ENCODE assay signal across 15 mouse cellular contexts in the genomic region with DNA sequence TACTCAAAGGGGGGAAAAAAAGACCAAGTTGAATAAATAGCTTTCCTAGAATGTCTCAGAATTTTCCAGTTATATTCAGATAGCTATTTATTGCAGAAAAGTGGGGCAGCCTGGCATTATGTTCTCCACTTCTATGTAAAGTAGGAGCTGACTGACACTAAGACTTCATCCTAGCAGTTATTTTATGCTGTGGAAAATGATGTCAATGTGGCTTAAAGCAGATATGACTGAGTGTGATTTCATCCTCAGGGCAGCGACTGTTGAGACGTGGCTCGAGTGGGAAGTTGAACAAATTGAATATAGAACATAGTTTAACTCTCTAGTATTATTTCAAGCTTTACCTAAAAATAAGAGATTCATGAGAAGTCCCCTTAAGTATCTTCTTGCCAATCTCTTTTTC.
"Had no signal": no experiment of that assay in that cellular context is flagged by ENCODE, and none has a peak within 500 bp of the region (broad histone marks: within the 10 kb centered on the region; RNA-seq: fewer than 3 reads in every experiment).

No protein-coding gene starts in this region.

- DNase-seq: kidney, adult 11 months; kidney, adult 8-10 months; kidney, postnatal 10 days; kidney, postnatal 36 days; liver; lung, adult 18-20 months; lung, postnatal 10 days; lung, postnatal 36 days; retina, postnatal 1 day; thymus, adult 2 months; thymus, postnatal 14 days had no signal

- ATAC-seq: intestine, embryonic 15.5 days; liver, embryonic 12.5 days; midbrain, embryonic 13.5 days; midbrain, embryonic 16.5 days had no signal
